Mouse (Mus musculus) forebrain, embryonic 10.5 days (tissue): ENCODE data around the gene 1700028P14Rik. TPM values are rescaled to one million over a fixed set of nuclear protein-coding genes. Genes with fewer than 3 reads are reported as not detected.

Source experiments
- DNase-seq: peaks from one replicate; pipeline ENCODE4 v3.0.0-alpha.2; 2017; ENCODE audit warnings: low spot score; ENCODE audit errors: extremely low spot score
- H3K27ac ChIP-seq: fragments of 300-500 bp; sonication (generic); 2 replicates; pipeline ENCODE4 v1.5.1; 2016; ENCODE audit warnings: mild to moderate bottlenecking
- H3K27me3 ChIP-seq: fragments of 300-500 bp; sonication (generic); 2 replicates; pipeline ENCODE4 v1.6.1; 2016; ENCODE audit warnings: mild to moderate bottlenecking; ENCODE audit not compliant: poor library complexity, severe bottlenecking
- H3K36me3 ChIP-seq: fragments of 300-500 bp; sonication (generic); replicated peaks from 2 replicates; pipeline ENCODE4 v1.6.1; 2016; ENCODE audit warnings: mild to moderate bottlenecking, moderate library complexity
- H3K4me1 ChIP-seq: fragments of 300-500 bp; sonication (generic); 2 replicates; pipeline ENCODE4 v1.6.1; 2016
- H3K4me3 ChIP-seq: fragments of 300-500 bp; sonication (generic); 2 replicates; pipeline ENCODE4 v1.5.1; 2016; ENCODE audit warnings: mild to moderate bottlenecking, moderate library complexity
- H3K9me3 ChIP-seq: fragments of 300-500 bp; sonication (generic); 2 replicates; pipeline ENCODE4 v1.6.1; 2016; ENCODE audit warnings: mild to moderate bottlenecking, moderate library complexity
- WGBS: fragments of 180-500 bp; shearing (Covaris S2); methylation state at CpG from one replicate; pipeline ENCODE4 v1.1.7; 2016; 5-methylcytosine and 5-hydroxymethylcytosine counted together
- polyA plus RNA-seq: library from polyadenylated mRNA; unstranded; fragments of >200 nt; fragmentation: Nextera tagmentation; extraction: Ambion mirVana; gene quantifications from 2 replicates; pipeline ENCODE4 v1.2.1, GENCODE M21; 2016

1700028P14Rik gene
- polyA plus RNA-seq, 1 experiment from 2014 or later, result 0.50 TPM

- DNase-seq, result no peak
- no peak overlapping the region for H3K4me3 ChIP-seq
- H3K27me3 ChIP-seq, result 0 out of 2 replicates have a peak, but pooled peaks cover under 1% of the 10 kb centered on the region
- WGBS, result 74% methylated on average over 12 of the region's 12 CpGs
- peaks cover 7% of the 10 kb centered on the region for H3K4me1 ChIP-seq
- H3K36me3 ChIP-seq, result no peaks in the 10 kb centered on the region
- no peak overlapping the region for H3K27ac ChIP-seq
- H3K9me3 ChIP-seq, result no peaks in the 10 kb centered on the region
Observed at GRCm38 (mm10) chr19:23657261-23657932, 4.8 kb upstream of the 1700028P14Rik start.

GRCm38 (mm10) chr19:23653154-23653553, 542 bp upstream of the 1700028P14Rik start:
- Histone ChIP-seq H3K27ac (no peak overlapping the region), H3K4me1 (peaks cover 9% of the 10 kb centered on the region), H3K27me3 (peaks cover 14% of the 10 kb centered on the region), H3K9me3 (no peaks in the 10 kb centered on the region), H3K4me3 (0 out of 2 replicates have a peak overlapping the region, but pooled peaks have one; percentile 41), H3K36me3 (no peaks in the 10 kb centered on the region)
- WGBS, result 94% methylated on average over 5 of the region's 5 CpGs
- DNase-seq, result no peak

DNA sequence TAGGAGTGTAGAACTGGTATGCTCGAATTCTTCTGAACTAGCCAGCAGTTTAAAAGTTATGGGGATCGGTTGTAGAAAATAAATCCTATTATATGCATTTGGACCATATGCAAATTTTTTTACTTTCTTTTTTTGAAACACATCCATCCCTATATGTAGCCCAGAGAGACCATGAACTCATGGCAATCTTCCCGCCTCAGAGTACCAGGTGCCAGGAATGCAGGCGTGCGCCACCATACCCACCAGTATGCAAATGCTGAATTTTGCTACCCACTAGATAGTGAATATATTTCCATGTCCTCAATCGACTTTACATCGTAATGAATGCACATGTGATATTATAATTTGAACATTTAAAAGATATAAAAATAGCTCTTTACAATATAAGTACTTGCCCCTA, 5.3 kb downstream of the 1700028P14Rik start:
- H3K36me3 ChIP-seq, result no peaks in the 10 kb centered on the region
- no peak for DNase-seq
- WGBS, result 94% methylated on average over 7 of the region's 7 CpGs
- peaks cover under 1% of the 10 kb centered on the region for H3K4me1 ChIP-seq
- H3K27ac ChIP-seq, result no peak overlapping the region
- H3K9me3 ChIP-seq, result no peaks in the 10 kb centered on the region
- H3K27me3 ChIP-seq, result peaks cover 13% of the 10 kb centered on the region
- H3K4me3 ChIP-seq, result no peak overlapping the region

GRCm38 (mm10) chr19:23645347-23645746, 7.3 kb downstream of the 1700028P14Rik start:
- no peaks in the 10 kb centered on the region for H3K27me3 ChIP-seq
- no peak overlapping the region for H3K27ac ChIP-seq
- 73% methylated on average over 7 of the region's 7 CpGs for whole genome bisulfite sequencing
- no peaks in the 10 kb centered on the region for H3K4me1 ChIP-seq
- no peaks in the 10 kb centered on the region for H3K36me3 ChIP-seq
- no peak overlapping the region for H3K4me3 ChIP-seq
- no peaks in the 10 kb centered on the region for H3K9me3 ChIP-seq
- DNase-seq, result no peak

DNA sequence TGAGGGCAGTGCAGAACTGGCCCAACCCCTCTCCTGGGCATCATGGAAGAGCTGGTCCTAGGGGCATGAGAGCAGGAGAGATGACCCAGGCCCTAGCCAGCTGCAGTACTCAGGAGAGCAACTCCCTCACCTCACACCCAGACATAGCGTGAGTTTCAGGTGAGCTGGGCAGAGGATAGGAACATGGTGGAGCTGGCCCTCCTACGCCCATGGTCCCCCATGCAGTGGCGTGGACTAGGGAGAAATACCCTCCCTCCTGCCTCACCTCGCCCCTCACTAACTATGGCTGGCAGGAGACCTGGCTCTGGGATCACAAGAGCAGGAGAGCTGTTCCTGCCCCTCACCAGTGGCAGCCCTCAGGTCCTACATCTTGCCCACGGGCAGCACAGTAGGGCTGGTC, 8.8 kb downstream of the 1700028P14Rik start:
- Histone ChIP-seq H3K27ac (no peak overlapping the region), H3K4me1 (no peaks in the 10 kb centered on the region), H3K36me3 (no peaks in the 10 kb centered on the region), H3K27me3 (no peaks in the 10 kb centered on the region), H3K9me3 (no peaks in the 10 kb centered on the region), H3K4me3 (no peak overlapping the region)
- no peak for DNase-seq
- 88% methylated on average over 5 of the region's 5 CpGs for WGBS

DNA sequence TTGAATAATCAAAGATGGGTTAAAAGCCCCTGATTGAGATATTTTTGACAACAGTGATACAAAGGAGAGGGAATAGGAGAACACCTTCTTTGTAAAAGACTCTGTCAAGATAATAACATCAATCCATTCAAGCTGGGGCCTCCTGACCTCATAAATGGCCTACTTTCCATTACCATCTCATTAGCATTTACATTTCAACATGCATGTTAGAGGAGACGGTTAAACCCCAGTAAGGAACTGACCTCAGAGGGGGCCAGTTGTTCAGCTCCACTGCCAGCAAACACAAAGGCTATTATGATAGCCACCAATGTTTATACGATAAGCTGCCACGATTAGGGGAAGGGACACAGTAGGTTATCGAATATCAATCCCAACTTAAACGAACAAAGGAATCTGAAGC, 15.8 kb downstream of the 1700028P14Rik start:
- no peak for DNase-seq
- H3K27ac ChIP-seq, result no peak overlapping the region
- H3K4me1 ChIP-seq, result peaks cover 4% of the 10 kb centered on the region
- no peak overlapping the region for H3K4me3 ChIP-seq
- H3K27me3 ChIP-seq, result no peaks in the 10 kb centered on the region
- H3K9me3 ChIP-seq, result no peaks in the 10 kb centered on the region
- 64% methylated on average over 5 of the region's 5 CpGs for WGBS
- H3K36me3 ChIP-seq, result no peaks in the 10 kb centered on the region

DNA sequence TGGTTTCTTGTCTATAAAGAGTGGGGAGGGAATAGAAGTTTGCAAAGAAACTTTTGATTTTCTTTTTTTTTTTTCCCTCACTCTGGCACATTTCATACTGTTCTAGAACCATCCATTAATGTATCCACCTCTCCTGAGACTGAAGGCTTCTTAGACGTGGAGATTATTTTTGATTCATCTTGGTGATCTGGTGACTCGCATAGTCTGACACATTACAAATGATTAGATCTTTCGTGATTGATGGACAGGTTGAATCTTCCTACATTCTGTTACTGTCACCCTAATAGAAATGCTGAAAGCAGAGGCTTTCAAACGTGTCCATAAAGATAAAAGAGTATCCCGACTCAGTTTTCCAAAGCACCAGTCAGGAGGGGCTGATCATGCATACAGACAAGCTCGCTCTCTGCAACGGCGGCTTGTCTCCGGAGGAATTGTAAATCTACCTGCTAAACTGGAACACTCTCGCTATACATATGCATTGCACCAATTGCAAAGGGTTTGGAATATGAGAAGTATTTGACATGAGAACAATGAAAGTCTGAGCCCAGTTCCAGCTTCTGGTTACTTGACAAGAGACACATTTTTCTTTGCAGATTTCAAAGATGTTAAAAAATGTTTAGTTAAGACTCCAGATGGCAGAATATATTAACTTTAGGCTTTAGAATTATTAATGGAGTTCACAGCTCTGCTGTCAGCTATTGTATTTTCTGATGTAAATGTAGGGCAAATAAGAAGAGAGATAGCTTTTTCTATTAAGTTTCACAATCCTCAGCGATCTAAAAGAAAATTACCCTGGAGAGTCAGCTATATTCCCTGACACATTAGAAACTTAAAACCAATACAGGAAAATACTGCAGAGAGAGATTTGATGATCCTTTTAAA, 20.8 kb downstream of the 1700028P14Rik start:
- H3K27me3 ChIP-seq, result no peaks in the 10 kb centered on the region
- no peak for DNase-seq
- H3K4me3 ChIP-seq, result no peak overlapping the region
- WGBS, result 89% methylated on average over 11 of the region's 11 CpGs
- no peaks in the 10 kb centered on the region for H3K36me3 ChIP-seq
- H3K27ac ChIP-seq, result no peak overlapping the region
- no peaks in the 10 kb centered on the region for H3K9me3 ChIP-seq
- peaks cover 2% of the 10 kb centered on the region for H3K4me1 ChIP-seq

GRCm38 (mm10) chr19:23614268-23614667, 38.3 kb downstream of the 1700028P14Rik start:
- Histone ChIP-seq H3K27me3 (no peaks in the 10 kb centered on the region), H3K4me1 (peaks cover 8% of the 10 kb centered on the region), H3K4me3 (no peak overlapping the region), H3K9me3 (no peaks in the 10 kb centered on the region), H3K27ac (no peak overlapping the region), H3K36me3 (no peaks in the 10 kb centered on the region)
- 91% methylated on average over 7 of the region's 7 CpGs for WGBS
- no peak for DNase-seq

DNA sequence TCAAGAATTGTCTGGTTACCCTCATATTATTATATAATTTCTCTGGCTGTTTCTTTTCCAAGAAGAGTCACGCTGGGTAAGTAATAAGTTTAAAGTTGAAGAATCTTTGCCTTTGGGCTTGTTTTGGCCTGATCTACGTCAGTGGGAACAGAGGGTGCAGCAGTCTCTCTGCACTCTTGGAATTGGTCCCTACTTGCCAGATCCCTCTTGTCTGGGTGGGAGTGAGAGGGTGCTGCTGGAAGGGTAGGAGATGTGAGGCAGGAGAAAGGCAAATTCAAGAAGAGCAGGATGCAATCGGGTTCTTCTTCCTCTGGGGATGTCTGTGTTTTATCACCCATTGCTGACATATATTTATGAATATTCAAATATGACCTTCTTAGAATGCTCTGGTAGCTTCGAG, 42.9 kb downstream of the 1700028P14Rik start:
- H3K4me3 ChIP-seq, result no peak overlapping the region
- H3K4me1 ChIP-seq, result peaks cover 8% of the 10 kb centered on the region
- no peaks in the 10 kb centered on the region for H3K9me3 ChIP-seq
- no peaks in the 10 kb centered on the region for H3K36me3 ChIP-seq
- no peak for DNase-seq
- WGBS, result 85% methylated on average over 4 of the region's 4 CpGs
- H3K27ac ChIP-seq, result no peak overlapping the region
- no peaks in the 10 kb centered on the region for H3K27me3 ChIP-seq

DNA sequence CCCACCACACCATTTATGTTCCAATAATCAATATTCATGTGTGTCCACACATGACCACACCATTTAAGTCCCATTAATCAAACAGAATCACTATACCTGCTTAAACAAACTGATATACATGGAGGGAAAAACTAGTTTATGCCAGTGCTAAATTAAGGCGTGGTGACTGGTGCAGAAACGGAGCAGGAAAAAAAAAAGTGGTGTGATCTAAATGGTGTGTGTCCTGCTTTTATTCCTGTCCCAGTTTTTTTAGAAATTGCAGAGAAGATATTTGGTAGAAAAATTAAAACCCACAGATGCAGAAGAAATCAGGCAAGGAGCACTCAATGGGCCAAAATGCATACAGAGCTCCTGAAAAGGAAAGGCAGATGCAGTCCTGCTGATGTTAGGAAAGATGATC, 44.7 kb downstream of the 1700028P14Rik start:
- 86% methylated on average over 2 of the region's 2 CpGs for WGBS
- no peaks in the 10 kb centered on the region for H3K27me3 ChIP-seq
- H3K9me3 ChIP-seq, result no peaks in the 10 kb centered on the region
- DNase-seq, result no peak
- H3K36me3 ChIP-seq, result no peaks in the 10 kb centered on the region
- H3K4me3 ChIP-seq, result no peak overlapping the region
- peaks cover 8% of the 10 kb centered on the region for H3K4me1 ChIP-seq
- no peak overlapping the region for H3K27ac ChIP-seq

DNA sequence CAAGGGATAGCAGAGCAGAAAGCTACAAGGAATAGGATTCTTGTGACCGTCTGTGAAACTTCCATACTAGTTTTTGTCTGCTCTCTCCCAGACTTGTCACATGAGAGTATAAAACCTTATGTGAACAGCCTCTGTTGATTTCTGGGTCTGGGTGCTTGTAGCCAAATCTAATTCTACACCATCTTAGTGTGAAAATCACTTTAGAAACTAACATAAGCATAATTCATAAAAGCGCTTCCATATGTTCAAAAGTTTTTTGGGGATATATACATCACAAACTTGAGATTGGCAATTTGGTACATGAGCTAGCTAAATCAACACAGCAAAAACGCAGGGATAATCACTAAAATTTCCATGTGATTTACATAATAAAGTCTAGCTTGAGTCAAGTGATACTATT, 57.7 kb downstream of the 1700028P14Rik start:
- H3K27ac ChIP-seq, result no peak overlapping the region
- H3K4me1 ChIP-seq, result no peaks in the 10 kb centered on the region
- H3K9me3 ChIP-seq, result no peaks in the 10 kb centered on the region
- H3K4me3 ChIP-seq, result no peak overlapping the region
- 93% methylated on average over 3 of the region's 3 CpGs for whole genome bisulfite sequencing
- no peak for DNase-seq
- H3K36me3 ChIP-seq, result no peaks in the 10 kb centered on the region
- no peaks in the 10 kb centered on the region for H3K27me3 ChIP-seq

DNA sequence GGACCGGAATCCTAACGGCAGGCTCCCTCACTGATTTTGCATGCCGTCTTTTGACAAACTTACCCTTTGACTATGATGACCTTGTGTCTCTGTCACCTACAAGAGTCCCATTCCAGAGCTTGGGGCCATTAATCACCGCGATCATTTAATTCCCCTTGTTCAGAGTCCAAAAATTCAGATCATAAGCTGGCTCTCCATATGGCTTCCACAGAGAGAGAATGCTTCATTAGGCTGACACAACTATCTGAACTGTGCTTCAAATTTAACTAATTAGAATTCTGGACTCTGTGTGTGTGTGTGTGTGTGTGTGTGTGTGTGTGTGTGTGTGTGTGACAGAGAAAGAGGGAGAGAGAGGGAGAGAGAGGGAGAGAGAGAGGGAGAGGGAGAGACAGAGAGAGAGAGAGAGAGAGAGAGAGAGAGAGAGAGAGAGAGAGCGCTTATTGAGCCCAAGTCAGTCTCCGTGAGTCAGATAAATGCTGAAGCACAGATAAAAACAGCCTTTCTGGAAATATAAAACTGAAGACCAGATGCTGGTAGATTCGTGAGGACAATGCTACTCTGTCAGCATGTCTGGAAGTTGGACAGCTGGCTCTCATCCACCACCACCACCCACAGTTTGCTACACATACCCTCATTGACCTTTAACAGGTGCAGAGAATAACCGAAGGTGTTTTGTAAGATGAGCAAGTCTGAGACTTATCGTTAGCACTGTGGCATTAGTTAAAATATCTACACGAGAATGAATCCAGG, 73.8 kb downstream of the 1700028P14Rik start:
- Histone ChIP-seq H3K4me3 (no peak overlapping the region), H3K27ac (no peak overlapping the region), H3K36me3 (no peaks in the 10 kb centered on the region), H3K9me3 (no peaks in the 10 kb centered on the region), H3K27me3 (no peaks in the 10 kb centered on the region), H3K4me1 (no peaks in the 10 kb centered on the region)
- WGBS, result 87% methylated on average over 11 of the region's 11 CpGs
- no peak for DNase-seq
